Mouse (Mus musculus) retina, adult 2 months (tissue): ENCODE measurements around the gene Sh2d4b.
A peak's percentile ranks its signal among the peaks of the same experiment; 100 is the strongest.

Experiments
- DNase-seq: peaks from one replicate; pipeline ENCODE4 v3.0.0-alpha.2; 2012; ENCODE audit warnings: low read depth, low spot score

Gene Sh2d4b

DNA sequence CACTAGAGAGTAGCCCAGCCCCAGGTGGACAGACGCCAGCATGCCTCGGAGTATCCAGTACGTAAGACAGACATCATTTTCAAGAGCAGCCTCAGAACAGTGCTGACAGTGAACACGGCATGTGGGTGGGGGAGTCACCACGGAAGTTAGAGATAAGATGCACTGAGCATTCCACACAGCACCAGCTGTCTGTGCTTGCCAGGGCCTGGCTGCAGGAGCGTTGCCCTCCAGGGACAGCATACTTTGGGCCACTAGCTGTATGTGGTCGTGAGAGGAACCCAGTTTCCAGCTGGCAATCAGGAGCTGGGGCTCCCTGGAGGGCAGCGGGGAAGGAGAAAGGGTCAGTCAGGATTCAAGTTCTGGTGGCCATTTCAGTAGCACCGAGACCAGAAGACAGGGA lies 13.7 kb upstream of the Sh2d4b start:
- DNase-seq = no peak

DNA sequence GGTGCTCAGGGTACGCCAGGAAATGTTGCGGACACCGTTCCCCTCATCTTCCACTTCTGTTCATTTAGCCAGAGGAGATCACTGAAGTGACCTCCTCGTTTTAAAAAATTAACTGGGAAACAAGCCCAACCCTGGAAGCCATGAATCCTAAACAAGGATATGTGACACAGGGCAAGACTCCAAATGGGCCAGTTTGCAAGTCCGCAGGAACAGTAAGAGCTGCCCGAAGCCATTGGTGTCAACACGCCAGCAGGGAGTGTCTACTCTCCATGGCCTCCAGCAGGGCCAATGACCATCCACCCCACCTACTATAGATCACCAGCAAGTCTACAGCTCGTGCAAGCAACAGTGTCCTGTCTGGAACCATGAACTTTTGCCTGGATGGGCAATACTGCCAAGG lies 12.7 kb upstream of the Sh2d4b start:
- DNase-seq = no peak

DNA sequence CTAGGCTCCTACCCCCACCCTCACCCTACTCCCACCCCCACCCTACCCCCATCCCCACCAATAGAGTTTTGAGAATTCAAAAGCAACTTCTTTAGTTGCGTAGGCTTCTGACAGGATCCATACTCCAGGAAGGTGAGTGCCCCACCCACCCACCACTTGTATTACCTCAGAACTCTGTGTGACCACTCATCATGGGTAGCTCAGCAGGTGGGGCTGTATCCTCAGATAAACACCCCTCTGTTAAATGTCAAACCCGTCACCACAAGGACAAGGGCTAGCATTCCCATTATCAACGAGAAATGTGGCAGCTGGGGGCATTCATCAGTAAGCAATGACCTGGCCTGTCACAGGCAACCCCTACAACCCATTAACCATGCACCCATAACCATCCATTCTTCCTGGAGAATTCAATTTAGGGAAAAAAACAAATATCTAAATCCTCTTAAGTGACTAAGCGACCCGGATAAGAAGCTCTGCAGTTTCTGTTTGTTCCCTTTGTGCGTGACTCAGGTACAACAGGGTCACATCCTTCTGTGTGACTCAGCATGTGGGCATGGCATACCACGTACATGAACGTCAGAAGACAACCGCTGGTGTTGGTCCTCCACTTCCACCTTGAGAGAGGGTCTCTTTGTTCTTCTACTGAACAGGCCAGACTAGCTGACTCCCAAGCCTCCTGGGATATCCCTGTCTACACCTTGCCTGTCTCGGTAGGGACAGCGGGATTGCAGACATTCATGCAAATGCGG lies 9.4 kb upstream of the Sh2d4b start:
- no peak for DNase-seq

DNA sequence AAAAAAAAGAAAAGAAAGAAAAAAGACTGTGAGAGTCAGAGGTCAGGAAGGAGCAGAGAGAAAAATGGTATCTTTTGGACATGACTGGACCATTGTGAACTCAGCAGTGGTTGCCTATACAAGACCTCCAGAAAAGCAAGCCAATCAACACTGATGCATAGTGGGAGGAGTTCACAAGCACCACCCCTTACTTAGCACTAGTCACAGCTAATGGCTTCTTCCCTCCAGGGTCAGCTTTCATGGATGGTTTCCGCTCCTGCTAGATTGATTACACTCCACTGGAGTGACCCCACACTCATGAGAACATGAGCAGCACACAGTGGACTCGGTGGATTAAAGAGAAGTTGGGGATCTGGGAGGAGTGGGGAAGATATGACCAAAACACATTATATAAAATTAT lies 7.2 kb upstream of the Sh2d4b start:
- no peak for DNase-seq

DNA sequence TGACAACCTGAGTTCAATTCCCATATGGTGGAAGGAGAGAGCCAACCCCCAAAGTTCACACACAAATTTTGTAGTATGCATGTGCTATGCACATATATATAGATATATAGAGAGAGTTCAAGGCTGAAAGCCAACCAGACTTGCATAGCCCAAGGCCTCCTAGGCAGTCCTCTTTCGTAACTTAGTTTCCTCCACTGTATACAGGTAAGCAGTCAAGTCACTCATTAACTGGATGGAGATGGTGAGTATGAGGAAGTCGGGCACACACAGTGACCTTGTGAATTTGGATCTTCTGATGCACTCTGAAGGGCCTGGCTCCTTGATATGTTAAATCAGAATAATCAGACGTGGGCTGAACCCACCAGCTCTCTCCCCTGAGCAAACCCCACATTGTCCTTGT lies 4.8 kb upstream of the Sh2d4b start:
- no peak for DNase-seq

DNA sequence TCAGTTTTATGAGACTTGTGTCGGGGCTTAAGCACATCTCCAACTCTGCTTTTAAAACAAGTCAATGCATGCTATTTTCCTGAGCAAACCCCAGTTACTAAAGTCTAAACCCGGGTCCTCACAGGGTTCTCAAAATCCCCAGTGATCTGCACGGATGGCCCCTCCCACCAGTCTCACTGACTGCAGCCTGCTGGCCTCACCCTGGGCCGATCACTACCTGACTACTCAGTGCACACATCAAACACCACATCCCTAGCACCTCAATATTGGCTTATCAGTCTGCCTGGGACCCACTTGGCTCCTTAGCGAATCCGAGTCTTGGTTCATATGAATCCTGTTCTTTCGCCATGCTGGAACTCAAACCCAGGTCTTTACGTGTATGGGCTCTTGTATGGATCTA lies 2.6 kb upstream of the Sh2d4b start:
- no peak for DNase-seq

DNA sequence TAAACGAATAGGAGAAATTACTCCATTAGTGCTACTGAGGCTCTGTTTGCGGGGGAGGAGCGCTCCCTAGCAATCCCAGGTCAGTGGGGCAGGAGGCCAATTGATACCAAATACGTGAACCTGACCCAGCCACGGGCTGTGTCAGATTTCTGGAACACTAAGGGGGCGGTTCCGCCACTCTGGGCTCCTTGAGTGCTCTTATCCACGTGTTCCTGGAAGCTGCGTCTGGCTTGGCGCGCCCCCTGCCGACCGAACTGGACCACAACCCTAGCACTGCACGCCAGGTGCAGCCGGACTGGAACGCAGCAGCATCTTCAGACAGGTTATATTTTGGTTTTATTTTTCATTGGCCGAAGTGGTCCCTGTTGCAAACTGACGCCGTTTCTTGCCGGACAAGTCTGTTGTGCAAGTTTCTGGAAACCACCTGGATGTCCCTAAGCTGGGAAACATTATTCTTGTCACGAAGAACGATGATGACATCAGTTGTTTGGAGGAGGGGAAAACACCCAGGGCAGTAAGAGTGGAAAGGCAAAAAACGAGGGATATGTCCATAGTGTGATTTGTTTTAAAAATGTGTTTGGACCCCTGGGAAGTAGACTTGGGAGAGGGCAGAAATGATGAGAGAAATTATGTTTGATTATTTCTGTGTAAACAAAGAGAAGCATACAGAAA lies 1.6 kb upstream of the Sh2d4b start:
- peak; percentile 28 for DNase-seq

DNA sequence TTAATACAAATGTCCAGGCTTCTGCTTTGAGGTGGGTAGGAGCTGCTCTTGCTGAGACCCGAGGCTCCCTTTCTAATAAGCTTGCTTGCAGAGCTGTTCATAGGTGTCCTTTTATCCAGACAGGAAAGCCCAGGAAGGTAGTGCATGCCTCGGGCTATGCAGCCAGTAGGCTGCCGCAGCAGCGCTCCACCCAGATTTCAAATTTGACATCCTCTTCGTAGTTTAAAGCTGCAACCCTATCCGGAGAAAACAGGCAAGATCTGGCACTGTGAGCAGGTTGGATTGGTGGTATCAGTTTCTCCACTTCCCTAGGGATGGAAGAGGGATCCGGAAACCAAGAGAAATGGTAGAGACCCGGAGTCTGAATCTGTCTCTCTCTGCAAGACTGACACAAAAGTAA lies 818 bp upstream of the Sh2d4b start:
- no peak for DNase-seq

DNA sequence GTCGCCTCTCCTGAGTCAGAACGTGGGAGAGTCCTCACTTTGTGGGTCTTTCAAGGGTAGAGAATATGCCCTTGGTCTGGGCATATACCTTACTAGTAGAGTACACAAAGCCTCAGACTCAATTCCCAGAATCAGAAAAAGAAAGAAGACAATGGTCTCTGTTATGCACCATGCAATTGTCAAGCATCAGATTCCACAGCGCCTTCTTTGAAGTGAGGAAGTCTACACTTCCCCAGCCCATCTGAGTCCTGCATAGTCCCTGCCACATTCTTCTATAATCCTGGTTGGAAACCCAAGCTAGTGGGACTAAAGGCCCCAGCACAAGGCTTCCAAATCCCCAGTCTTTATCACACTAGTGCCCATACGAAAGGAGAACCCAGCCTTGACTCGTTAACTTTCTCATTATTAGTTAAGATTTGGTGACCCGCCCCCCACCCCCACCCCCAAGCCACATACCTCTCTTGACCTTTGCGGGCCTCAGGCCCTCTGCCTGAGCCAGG lies 690 bp downstream of the Sh2d4b start:
- DNase-seq = no peak

DNA sequence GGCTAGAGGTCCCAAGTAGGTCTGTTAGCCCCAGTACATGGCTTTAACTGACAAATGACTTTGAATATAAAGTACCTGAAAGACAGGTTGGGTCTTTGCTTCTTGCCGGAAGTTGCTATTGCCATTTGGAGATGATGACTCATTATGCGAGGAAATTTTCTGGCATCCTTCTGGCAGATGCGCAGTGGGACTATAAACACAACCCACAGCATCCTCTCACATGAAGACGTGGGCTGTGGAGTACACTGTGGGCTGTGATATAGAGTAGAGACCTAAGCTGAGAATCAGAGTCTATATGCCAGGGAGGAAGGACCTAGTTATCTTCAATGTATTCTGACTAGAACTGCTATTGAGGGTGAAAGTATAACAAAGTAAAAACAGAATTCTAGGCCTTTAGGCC lies 1.6 kb downstream of the Sh2d4b start:
- no peak for DNase-seq

DNA sequence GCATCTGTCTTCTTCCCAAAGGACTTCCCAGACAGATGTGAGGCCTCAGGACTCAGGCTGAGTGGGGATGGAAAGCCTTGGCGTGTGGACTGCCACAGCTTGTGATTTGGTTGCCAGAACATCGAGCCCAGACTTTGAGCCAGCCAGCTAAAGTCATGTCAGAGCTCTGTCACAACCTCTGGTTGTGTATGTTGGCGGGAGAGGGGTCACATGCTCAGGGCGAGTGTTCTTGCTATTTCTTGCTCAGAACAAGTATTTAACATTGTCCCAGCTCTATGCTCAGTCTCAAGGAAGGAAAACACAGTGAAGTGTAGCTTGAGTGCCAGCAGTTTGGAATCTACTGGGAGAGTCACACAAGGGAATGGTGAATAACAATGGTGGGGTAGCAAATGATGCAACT lies 3.4 kb downstream of the Sh2d4b start:
- DNase-seq = no peak

DNA sequence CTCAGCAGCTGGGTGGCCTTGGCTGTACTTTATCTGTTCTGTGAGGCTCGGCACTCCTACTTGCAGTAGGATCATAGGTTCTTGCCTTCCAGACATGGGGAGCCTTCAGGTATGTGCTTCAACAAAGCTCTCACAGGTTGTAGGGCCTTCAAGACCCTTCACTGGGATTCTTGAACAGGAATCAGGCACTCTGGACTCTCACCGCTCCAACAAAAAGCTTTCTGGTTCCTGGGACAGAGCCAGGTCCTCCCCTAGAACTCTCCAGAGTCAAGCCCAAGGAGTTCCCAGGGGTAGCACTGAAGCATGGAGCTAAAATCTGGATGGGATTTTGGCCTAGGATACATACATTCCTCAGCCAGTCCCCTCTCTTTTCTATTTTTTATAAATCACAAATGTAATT lies 3.9 kb downstream of the Sh2d4b start:
- DNase-seq = no peak

DNA sequence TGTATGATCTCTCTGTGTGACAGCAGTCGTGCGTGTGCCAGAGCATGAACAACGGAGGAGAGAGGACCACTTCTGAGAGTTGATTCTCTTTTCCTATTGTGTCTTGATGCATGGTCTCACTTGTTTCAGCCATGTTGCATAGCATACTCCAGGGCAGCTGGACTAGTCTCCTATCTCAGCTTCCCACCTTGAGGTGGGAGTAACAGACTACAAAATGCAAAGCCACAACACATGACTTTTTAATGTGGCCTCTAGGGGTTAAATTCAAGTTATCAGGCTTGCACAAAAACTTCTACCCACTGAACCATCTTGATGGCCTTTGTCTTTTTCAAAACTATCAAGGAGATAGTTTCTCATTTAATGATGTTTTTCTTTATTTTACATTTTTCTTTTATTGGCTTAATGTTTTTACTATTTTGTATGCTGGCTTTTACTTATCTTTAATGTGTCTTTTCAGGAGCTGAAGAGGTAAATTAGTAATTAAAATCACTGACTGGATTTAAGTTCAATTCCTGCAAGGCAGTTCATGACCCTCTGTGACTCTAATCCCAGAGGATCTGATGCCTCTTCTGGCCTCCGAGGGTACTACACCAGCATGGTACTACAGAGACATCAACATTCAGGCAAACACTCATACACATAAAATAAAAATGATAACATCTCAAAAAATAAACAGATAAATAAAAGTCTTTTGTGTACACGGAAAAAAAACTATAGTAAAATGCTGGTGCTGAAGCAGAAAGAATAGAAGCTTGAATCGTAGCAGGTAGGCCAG lies 6.5 kb downstream of the Sh2d4b start:
- no peak for DNase-seq

DNA sequence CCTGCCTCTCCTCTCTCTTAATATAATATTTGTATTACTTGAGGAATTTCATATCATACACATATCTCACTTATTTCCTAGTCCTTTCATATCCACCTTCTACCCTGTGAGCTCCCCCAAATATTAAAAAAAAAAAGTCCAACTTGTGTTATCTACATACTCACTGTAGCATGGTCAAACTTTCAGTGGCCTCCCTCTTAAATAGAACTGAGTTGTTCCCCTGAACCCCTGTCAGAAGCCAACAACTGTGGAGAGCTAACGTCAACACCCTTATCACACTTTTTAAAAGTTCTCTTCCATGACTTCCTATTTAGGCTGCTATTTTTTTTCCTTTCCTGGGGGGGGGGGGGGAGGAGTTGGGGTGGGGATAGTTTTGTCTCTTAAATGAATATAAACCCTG lies 7.3 kb downstream of the Sh2d4b start:
- DNase-seq = no peak

DNA sequence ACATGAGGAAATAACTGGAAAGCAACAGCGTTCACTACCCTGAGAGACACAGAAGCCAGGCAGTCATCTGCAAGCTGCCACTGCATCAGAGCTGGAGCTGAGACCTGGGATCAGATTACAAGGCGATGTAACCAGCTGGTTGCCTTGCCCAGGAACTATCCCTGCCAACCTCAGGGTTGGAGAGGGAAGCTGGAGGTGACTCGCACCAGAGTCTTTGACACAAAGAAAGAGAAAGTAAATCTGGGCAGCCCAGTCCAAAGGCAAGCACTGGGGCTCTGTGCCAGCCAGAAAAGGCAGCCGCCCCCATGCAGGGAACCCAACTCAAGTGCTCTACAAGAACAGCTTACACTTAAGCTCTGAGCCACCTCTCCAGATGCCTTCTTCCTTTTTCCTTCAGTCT lies 7.8 kb downstream of the Sh2d4b start:
- no peak for DNase-seq

DNA sequence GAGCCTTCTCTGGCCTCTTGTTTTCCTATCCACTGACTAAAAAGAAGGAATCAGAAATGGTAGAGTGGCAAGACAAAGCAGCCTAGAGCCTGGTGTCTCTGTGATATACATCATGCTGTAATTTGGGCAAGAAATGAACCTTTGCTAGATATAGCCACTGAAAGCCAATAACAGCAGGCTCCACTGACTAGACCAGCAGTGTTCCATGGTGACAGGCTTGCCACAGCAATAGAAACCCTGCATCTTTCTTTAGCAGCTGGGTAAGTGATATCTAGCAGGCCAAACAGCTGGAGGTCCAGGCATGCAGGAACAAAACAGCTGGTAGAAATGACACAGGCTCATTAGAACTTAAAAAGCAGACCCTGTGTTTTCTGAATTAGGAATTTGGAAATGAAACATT lies 18.5 kb downstream of the Sh2d4b start:
- no peak for DNase-seq

DNA sequence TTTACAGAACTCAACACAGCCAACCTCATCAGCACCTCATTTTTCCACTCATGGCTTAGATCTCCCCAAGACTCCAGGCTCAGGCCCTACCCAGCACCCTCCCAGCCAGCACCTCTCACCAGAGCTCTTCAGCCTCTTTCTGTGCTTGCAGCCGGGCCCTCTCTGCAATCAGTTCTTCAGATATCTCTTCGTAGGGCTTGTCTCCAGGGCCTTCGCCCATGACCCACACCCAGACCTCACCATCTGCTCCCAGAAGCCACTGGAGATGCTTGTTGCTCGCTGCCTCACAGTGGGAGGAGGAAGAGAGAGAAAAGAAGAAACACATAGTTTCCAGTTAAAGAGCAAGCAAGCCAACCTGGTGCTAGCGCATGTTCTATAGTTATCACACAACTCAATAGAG lies 19.1 kb downstream of the Sh2d4b start:
- DNase-seq = no peak

DNA sequence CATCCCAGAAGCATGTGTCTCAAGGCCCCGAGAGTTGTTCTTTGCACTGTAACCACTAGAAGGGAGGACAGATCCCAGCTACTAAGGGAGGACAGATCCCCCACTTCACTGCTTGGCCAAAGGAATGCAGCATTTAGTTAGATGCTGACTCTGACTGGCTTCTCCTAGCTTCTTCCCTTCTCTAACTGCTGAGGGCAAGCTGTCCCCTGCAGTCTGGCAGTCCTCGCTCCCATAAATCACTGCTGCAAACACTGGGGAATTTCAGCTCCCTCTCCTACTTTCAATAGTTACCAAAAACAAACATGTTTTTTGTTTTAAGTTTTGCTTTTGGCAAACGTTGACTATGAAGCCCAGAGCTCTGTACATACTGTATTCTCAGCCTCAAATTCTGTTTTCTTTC lies 22.5 kb downstream of the Sh2d4b start:
- DNase-seq = no peak

DNA sequence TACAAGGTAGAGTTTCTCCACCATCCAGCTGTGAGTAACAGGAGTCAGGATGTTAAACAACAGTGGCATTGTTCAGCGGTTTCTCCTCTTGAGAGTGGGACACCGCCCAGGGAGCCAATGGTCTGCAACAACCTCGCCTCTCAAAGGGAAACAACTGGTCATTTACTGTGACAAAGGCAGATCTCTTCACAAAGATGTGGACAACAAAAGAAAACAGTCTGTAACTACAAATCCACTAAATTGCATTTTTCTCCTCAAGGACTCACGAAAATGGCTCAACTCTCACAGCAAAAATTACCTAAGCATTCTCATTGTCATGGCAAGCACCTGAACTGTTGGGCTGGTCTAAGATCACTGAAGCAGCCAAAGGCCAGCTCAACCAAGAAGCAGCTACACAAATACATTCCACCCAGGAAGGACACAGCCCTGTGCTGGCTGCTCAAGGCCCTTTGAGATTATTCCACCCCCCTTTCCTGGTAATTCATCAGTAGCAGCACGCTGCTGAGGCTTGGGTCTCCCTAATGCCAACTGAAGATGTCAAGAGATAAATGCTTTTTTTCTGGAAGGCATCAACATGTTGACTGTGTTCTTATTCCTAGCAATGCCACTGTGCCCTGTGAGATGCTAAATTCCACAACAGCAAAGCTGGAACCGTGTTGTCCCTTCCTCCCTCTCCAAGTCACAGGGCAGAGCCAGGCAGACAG lies 28.1 kb downstream of the Sh2d4b start:
- DNase-seq = no peak

DNA sequence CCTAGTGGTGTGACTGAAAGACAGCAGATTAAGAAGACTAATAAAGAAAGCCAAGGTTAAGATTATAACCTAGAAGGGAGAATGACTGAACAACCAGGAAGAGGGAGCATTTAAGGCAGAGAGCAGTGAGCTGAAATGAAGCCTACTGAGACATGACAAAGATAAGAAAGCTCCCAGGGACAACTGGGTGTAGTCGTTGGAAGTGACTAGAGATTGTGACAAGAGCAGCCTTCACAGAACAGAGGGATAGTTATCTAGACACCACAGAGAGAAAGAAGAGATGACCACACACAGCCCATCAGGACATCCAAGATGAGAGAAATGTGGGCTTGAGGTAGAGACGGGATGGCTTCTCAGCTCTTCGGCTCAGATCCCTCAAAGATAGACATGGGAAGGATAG lies 29.4 kb downstream of the Sh2d4b start:
- DNase-seq = no peak

DNA sequence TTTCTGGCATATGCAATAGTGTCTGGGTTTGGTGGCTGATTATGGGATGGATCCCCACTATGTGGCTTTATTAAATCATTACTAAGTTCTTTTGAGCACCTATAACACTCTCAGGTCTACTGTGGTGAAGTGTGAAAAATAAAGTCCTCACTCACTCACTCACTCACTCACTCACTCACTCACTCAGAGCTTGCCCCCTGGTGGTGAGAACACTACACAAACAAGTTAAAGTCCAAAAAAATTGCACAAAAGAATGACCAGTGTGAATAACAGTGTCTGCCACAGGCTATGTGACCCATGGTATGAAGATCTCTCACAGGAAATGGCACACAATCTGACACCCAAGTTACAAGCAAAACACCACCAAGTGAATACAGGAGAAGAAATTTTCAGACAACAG lies 30.0 kb downstream of the Sh2d4b start:
- no peak for DNase-seq

DNA sequence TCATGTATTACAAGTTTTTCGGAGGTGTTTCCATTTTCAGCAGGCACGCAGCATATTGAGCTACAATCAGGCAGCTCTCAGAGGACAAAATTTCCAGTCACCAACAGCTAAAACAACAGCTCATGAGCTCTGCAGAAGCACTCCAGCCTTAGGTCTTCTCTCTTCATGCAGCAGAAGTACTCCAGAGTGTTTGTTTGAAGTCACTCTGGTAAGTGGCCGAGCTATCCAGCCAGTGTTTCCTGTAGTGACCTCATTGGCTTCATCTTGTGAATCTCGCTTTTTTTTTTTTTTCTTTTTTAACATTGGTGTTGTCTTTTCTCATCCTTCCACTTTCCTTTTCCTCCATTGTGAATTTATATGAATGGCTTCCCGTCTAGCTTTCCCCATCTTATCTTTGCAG lies 40.1 kb downstream of the Sh2d4b start:
- no peak for DNase-seq
